Mouse (Mus musculus) right cerebral cortex, adult 18-20 months (tissue): ENCODE measurements at regions not wholly inside any gene's neighbourhood (a gene's known extent, or its start where the extent isn't known, plus 50 kb on each side); places are given as distances from the start of the nearest gene placed in this dataset.

Experiments used
- DNase-seq: peaks from one replicate; pipeline ENCODE4 v3.0.0; 2022; ENCODE audit warnings: mixed read lengths

DNA sequence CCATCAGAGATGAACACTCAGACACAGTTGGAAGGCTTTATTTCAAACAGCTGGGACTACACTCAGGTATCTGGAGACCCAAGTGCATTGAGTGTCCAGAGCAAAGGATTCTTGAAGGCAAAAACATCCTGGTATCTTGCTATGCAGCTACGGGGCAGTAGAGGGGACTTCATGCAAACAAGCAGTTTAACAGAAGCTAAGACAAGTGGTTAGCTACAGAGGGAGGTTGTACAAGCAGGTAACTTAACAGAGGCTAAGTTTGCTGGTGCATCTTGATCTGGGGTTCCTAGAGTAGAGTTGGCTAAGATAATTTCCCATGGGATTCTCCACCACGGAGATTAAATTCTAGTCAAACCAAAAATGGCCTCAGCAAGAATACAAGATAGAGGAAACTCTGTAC lies 145.5 kb upstream of the Zfp618 start:
- DNase-seq = no peak

DNA sequence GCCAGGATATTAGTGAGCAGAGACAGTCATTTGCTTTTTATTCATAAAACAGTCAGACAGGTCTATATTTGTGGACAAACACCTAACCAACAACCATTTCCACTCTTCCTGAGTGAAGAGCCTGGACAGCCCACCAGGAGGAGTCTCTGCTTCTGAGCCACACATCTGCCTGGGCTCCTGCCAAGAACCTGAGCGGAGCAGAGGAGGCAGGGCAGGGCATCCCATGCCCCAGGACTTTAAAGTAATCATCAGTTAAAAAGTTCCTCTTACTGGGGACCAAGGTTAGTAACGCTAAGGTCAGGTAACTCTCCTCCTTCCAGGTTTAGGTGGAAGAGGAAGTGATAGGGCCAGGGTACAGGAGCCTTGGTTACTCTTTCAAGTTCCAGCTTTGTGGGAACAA lies 144.1 kb upstream of the Zfp618 start:
- no peak for DNase-seq

DNA sequence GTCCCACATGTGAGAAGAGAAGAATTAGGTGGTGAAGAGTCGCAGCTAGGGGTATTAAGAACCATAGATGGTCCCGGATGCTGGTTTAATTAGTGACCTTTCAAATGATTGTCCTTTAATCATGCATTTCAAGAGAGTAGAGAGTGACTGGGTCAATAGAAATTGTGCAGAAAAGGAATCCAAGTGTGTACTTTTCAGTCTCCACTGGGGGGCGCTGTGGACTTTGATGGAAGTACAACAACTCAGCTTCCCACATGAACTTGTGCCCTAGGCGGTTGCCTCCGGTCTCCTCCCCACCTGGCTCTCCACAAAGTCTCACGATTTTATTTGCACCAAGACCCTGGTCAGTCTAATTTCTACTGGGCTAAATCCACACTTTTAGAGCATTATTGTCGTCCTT lies 142.8 kb upstream of the Zfp618 start:
- peak; percentile 51 for DNase-seq

DNA sequence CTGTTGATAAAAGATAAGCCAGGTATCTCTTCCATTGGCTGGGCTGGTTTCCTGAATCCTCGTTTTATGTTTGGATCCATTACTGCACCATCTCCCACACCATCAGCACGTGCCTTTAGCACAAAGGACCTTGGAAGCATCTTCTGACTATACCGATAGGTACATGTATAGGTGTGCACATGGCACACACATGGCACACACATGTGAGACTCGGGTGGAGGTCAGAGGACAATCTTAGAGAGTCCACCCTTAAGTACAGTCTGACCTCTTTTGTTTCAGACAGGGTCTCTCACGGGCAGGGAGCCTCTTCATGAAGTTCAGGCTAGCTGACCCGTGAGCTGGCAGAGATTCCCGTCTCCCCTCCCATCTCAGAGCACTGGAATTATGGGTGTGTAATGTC lies 142.3 kb upstream of the Zfp618 start:
- no peak for DNase-seq

DNA sequence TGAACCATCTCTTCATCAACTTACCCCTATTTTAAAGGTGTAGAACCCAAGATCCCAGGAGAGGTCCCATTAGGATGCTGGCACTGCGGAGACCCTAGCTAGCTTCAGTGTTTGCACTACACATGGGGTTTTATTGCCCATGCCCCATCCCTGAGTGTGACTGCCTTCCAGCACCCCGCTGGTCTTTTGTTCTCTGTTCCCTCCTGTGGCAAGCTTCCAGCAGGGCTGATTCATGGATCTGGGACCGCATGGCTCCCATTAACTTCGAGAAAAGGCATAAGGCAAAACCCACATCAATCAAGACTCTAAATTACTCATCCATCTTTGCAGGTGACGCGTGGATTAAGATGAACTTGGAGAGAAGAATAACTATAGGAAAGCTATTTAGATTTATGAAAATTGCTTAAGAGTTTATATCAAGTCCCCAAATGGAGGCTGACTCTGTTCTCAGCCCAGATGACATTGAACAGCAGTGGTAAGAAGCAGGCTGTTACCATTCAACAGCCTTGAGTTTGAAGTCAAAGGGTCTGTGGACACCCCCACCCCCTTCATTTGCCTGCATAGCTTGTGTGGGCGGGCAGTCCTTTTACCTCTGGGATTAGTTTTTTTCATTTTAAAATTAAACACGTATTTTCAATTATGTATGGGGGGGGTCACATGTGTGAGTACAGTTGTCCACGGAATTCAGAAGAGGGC lies 141.7 kb upstream of the Zfp618 start:
- DNase-seq = peak; percentile 15

DNA sequence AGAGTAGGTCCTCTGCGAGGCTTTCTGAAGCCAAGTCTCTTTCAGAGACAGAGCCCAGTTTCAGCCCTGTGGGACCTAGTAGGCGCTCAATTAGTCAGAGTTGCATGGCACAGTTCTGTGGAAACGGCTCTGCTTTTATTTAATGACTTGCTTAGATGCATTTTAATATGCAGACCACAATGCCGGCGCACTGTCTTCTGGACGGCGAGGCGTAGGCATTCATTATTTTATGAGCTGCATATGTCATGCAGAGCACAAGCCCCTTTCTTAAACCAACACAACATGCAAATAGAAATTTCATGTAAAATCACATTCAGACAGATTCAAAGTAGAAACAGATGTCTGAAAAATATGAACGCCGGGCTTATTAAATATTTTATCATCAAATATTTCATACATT lies 140.8 kb upstream of the Zfp618 start:
- no peak for DNase-seq

DNA sequence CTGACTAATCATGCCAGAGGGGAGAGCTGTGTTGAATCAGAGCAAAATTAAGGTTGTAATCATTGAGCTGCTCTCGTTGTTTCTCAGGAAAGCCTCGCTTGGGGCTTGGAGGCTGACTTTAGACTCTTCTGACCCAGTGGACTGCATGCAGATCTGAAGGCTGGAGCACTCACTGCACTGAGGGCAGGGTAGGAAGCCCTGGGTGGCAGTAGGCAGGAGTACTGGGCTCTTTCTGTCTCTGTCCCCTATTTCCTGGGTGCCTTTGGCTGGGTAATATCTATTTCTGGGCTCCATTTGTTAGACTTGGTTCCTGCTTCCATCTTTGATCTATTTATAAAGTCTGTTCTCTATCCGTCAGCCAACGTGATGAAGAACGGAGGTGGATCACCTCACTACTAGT lies 140.1 kb upstream of the Zfp618 start:
- DNase-seq = no peak

DNA sequence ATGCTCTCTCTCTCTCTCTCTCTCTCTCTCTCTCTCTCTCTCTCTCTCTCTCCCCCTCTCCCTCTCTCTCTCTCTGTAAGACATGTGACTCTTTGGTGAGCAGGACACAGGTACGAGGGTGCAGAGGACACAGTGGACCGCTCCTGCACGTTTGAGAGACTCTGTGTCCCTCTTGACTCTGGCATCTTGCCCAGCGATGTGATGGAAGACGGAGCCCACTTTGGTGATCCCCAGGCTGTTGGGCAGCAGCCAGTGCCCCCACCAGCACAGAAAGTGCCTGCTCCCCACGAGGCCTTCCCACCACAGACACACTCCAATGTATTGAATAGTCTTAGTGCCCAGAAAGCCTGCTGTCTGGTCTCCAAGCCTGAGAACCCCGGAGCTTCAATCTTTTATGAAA lies 136.4 kb upstream of the Zfp618 start:
- DNase-seq = no peak

DNA sequence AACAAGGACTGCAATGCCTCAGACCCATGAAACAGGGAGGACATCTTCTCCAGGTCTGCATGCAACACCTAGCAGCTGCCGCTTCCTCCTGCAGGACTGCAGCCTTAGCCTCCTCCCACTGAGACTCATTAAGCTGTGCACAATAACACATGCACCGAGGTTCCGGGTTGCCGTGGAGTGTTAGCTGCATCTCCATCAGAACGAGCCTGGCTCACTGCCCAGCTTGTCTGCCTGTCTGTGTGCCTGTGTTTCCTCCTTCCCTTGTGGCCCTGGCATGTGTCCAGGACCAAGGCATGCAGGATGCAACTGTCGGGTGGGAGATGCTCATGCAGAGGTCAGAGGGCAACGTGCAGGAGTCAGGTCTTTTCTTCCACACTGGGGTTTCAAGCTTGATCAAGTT lies 131.4 kb upstream of the Zfp618 start:
- DNase-seq = peak; percentile 6

DNA sequence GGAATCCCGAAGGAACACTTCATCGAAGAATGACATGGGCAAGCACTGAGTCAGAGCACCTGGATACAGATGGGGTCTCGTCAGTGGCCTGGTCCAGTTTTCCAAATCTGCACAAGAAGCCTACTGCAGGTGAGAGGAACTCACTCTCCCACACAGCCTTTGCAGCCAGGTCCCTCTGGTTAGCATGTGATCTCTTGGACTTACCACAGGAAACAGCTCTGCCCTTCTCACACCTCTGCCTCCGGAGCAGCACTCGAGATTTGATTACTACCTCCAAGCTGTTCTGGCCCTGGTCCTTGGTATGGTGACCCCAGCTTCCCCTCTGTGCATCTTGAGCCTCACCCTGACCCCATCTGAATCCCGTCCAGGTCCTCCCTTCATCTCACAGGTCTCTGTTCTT lies 128.5 kb upstream of the Zfp618 start:
- DNase-seq = no peak

DNA sequence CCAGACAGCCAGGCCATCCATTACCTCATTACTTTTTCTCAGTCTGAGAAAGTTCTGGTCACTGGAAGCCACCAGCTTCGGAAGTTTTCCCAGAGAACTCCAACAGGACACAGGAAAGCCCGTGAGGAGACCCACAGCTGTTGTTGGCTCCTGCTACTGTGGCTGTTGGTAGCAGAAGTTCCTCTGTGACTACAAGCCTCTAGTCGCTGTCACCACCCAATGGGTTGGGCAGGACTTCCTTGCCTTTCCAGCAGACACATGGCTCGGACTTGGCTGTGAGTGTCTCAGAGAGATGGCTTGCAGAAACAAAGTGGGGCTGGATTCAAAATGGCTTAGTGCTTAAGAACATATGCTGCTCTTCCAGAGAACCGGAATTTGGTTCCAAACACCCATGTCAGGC lies 114.8 kb upstream of the Zfp618 start:
- no peak for DNase-seq

DNA sequence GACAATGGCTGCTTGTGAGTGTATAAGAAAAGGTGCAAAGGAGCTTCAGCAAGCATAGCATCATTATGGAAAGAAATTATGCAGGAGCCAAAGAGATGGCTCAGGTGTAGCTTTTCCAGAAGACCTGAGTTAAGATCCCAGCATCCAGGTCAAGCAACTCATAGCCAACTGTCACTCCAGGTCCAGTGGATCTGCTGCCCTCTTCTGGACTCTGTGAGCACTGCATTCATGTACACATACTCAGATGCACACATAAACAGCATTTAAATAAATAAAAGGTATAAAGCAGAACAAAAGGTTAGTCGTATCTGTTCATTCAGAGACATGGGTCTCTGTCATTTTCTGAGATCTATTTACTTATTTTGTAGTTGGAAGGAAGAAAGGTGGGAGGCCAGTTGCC lies 112.0 kb upstream of the Zfp618 start:
- DNase-seq = no peak

DNA sequence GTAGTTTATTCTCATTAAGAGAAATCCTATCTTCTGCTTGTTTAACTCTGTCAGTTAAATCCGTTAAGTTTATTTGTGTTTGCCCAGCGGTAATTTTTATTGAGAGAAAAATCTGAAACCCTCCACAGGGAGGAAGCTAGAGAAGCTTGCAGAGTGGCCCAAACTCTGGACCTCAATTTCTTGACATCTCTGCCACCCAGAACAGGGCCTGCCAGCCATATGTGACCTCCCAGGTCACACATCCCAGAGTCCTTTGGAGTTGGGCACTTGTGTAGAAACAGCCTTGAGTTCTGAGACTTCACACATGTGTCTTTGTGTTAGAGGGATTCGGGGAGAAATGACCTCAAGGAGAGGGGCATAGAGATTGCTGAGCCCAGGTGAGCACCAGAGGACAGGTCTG lies 109.0 kb upstream of the Zfp618 start:
- no peak for DNase-seq

DNA sequence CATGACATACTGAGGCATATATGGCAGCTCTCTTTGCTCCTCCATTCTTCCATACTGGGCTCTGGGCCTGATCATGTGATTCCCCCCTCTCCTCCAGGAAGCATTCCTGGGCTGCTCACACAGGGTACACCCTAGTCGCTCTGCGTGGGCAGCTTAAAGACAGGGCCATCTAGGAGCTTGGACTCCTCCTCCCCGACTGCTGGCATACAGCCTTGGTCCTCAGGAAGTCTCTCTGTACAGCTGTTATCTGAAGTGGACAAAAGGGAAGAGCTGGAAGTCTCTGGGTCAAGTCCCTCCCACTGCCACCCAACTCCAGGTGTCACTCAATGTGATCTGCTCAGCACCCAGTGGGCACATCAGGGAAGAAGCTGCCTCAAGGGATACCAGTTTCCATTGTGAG lies 102.6 kb upstream of the Zfp618 start:
- DNase-seq = no peak

DNA sequence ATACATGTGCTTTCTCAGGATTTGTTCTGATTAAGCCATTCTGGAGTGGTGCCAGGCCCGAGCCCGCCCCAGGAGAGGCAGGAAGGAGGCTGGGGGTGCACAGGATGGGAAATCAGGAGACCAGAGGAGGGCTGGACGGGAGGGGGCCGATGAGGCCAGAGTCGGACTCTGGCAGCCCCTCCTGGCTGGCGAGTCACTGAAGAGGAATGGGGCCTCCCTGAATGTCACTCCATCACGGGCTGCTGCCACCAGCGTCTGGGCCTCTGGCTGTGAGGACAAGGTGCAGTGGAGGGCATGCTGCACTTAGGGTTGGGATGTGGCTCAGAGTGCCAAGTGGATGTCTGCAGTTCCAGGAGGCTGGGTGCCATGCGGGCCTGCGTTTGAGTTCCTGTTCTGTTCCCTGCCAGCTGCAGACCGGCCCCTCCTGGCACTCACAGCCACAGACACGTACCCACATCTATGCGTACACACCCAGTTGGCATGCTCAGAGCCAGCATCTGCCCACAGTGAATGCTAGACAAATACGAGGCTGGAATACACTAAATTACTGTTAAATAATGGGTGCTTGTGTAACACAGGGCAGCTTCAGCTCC lies 94.9 kb upstream of the Zfp618 start:
- DNase-seq = no peak

DNA sequence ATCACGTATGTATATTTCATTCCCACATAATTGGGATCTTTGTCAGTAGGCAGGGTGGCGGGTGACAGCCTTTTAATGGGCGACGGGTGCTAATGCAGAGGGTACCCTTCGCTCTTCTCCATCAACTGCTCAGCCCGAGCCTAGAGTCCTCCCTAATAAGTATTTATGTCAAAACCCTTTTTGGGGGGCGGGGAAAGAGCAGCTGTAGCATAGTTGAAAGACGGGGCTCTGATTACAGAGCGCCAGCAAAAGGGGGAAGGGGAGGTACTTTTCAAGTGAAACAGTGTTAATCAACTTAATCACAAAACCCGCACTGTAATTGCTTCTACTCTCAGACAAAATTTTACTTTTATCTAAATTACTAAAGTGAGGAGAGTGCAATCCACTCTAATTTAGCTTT lies 92.8 kb upstream of the Zfp618 start:
- DNase-seq = no peak

DNA sequence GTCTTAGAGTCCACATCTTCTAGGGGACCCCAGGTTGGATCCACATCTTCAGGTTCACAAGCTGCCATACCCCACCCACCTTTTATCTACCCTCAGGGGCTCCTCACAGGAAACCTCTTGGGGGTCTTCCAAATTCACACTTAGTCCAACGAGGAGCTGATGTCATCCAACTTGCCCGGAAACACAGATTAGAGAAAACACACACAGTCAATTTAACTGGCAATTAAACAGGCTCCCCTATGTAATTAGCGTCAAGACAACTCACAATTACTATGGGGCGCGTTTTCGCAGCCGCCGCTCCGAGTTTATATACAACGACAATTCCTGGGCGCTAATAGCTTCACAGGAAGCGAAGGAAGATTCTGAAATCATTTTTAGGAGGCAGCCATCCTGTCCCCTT lies 91.4 kb upstream of the Zfp618 start:
- DNase-seq = no peak

DNA sequence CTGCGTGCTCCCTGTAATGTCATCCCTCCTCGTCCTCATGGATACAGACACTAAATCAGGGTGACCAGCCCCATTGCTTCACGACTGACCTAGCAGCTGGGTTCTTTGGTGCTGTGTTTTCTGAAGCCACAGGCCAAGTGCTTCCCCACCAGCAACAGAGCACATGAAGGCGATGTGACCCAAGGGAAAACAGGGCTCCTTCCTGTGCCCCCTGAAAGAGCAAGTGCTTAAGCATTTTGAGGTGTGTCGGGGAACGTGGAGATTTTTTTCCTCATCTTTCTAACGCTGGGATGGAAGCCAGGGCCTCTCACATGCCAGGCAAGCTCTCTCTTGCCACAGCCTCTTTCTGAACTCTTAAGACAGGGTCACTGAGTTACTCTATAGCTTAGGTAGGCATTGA lies 87.3 kb upstream of the Zfp618 start:
- no peak for DNase-seq

DNA sequence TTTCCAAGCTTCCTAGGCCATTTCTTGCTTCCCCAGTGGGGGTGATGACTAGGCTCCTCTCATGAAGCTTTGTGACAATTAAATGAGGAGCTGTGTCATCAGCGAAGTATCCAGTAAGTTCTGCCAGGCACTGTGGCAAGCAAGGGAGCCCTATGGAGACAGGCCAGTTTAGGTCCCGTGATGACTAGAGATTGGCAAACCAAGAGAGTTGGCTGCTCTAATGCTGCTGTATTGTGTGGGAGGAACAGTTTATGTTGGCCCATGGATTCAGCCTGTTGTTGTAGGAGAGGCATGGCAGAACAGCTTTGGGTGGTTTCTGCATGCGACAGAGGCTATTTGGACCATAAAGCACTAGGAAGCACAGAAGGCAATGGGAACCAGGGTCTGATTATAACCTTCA lies 86.4 kb upstream of the Zfp618 start:
- no peak for DNase-seq

DNA sequence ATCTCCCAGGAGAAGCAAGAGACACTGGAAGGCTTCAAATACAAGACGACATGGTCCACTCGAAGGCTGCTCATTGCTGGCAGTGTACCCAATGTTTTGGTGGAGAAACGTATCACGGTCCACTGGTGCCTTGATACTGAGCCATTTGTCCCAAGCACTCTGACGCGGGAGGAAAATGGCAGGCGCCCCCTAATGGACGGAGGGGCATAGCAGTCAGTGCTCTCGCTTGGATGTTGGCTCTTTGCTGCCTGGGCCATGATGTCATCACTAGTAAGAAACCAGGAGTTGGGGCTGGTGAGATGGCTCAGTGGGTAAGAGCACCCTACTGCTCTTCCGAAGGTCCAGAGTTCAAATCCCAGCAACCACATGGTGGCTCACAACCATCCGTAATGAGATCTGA lies 83.5 kb upstream of the Zfp618 start:
- DNase-seq = no peak

DNA sequence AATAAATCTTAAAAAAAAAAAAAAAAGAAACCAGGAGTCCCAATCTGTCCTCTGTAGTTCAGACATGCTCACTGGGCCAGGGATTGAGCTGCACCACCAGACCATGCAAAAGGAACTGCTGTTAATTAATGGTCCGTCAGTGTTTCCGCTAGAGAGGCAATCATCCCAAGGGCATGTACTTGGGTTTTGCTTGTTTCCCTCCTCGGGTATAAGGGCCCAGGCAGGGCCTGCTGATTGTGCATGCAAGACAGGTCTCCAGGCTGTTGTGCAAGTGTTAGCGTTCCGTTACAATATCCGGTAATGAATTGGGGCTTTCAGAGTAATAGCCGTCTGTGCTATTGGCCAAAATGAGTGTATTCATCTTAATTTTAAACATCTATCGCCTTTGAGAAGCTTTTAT lies 83.1 kb upstream of the Zfp618 start:
- DNase-seq = no peak

DNA sequence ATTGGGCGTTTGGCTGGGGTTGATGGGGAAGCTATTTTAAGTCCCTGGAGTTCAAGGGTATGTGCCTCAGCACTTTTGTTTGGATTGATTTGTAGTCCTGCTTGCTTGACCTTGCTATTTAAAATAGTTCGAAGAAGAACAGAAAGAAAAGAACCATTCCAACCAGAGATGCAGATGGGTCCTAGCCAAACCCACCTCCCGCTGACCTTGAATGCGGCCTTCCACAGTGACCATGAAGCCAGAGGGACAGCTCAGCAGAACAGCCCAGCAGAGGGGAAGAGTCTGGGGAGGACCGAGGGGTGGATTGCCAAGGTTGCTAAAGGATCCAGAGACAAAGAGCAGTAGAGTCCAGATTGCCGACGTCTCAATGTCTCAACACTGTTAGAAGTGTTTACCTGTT lies 76.6 kb upstream of the Zfp618 start:
- DNase-seq = no peak

DNA sequence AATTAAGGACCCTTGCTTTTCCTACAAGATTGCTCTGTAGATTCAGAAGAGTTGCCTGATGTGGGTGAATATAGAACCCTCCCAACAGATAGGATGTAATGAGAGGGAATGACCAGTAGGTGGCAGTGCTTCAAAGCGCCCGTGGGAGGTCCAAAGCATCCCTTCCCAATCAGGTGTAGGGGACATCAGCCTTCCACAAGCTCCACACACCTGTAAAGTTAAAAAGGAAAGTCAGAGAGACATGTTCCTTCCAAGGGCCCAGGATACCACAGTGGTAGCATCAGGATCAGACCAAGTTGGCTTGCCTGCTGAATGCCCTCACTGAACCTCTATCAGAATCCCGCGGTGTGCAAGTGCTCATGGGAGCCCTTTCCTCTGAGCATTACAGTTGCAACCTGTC lies 75.7 kb upstream of the Zfp618 start:
- no peak for DNase-seq

DNA sequence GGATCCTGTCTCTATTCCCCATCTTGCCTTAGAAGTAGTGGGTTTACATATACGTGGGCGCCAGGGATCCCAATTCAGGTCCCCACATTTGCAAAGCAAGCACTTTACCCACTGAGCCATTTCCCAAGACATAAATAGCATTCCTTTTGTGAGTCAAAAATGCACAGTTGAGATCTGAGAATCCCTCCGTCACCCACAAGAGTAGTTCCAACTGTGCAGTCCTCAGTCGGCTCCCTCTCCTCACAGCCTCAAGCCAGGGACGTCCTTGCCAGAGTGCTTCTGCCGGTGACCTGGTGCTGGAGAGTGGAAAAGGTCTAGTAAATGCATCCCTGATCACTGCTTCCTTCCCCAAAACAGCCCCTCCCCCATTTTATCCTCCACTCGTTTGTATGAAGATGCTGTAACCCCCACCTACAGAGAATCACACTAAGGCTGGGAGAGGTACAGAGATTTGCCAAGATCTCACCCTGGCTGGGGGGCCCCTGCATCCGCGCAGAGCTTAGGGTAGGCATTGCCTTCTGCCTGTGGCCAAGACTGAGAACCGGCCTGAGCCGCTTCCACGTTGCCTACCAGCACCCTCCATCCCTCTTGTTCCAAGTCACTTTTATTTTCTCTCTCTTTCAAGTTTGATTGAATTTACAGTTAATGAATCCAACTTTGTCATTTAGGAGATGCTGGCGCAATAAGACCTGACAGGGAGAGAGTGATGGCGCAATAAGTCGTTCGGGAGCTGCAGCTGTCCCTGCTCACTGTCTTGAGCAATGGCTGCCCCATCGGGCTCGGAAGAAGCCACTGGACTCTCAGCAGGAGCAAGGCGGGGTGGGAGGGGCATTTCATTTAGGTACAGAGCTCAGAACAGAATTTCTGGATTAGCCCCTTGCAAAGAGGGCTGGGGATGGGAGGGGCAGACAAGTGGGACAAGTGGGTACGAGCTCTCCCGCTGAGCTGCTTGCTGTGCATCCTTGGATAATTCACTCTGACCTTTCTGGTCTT lies 74.5 kb upstream of the Zfp618 start:
- DNase-seq = no peak
